Mouse (Mus musculus) small intestine, adult 2 months (tissue): ENCODE measurements around the gene Kbtbd2.

Experiments used
- CTCF ChIP-seq: fragments of 200-500 bp; IDR thresholded peaks from 2 replicates; pipeline ENCODE4 v1.5.1; 2012; ENCODE audit warnings: low read depth, mild to moderate bottlenecking, control low read depth, inconsistent platforms, low read length, moderate library complexity, mixed read lengths; ENCODE audit not compliant: insufficient replicate concordance, insufficient read length; ENCODE audit errors: extremely low read depth
- POLR2A ChIP-seq: fragments of 200-500 bp; IDR thresholded peaks from 2 replicates; pipeline ENCODE4 v1.6.1; 2012; ENCODE audit warnings: low read depth, mild to moderate bottlenecking, control low read depth, inconsistent platforms, low read length, moderate library complexity

DNA sequence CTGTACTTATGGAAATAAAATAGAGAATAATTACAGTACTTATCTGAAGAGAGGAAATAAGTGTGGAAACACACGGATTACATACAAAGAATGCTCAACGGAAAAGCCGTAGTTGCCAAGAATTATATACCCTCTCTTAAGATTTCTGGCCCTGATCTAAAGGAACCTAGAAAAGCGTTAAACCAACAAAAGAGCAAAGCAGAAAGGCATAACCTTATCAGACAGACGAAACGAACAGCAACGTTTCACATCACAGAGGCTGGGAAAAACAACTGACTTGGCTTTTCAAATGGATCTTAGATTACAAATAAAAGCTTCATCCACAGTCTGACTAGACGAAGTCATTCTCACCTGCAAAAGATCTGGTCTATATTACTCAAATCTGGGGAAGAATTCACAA, 1.4 kb downstream of the Kbtbd2 start:
- no peak for TF ChIP-seq CTCF
- no peak for TF ChIP-seq POLR2A
